Mouse (Mus musculus) small intestine, adult 2 months (tissue): Measurements from ENCODE around the gene Tada2a. TPM values are rescaled to one million over a fixed set of nuclear protein-coding genes. Genes with fewer than 3 reads are reported as not detected.

ENCODE experiments used
- H3K27ac ChIP-seq: fragments of 200-500 bp; 2 replicates; pipeline ENCODE4 v1.5.1; 2012; ENCODE audit warnings: low read depth, low read length, control low read depth, inconsistent platforms; ENCODE audit not compliant: insufficient read depth
- H3K27me3 ChIP-seq: fragments of 200-500 bp; 2 replicates; pipeline ENCODE4 v1.6.1; 2012; ENCODE audit warnings: mild to moderate bottlenecking, moderate library complexity, low read length, inconsistent platforms; ENCODE audit not compliant: control insufficient read depth, insufficient read depth
- H3K36me3 ChIP-seq: fragments of 200-500 bp; 2 replicates; pipeline ENCODE4 v1.6.1; 2012; ENCODE audit warnings: mild to moderate bottlenecking, low read length, control low read depth, inconsistent platforms; ENCODE audit not compliant: control insufficient read depth, insufficient read depth
- H3K4me1 ChIP-seq: fragments of 200-500 bp; 2 replicates; pipeline ENCODE4 v1.6.1; 2012; ENCODE audit warnings: low read length, inconsistent platforms, mixed read lengths; ENCODE audit not compliant: control insufficient read depth, insufficient read depth, insufficient read length
- H3K4me3 ChIP-seq: fragments of 200-500 bp; 2 replicates; pipeline ENCODE4 v1.5.1; 2012; ENCODE audit warnings: low read depth, mild to moderate bottlenecking, control low read depth, inconsistent platforms, low read length, moderate library complexity
- CTCF ChIP-seq: fragments of 200-500 bp; IDR thresholded peaks from 2 replicates; pipeline ENCODE4 v1.5.1; 2012; ENCODE audit warnings: low read depth, mild to moderate bottlenecking, control low read depth, inconsistent platforms, low read length, moderate library complexity, mixed read lengths; ENCODE audit not compliant: insufficient replicate concordance, insufficient read length; ENCODE audit errors: extremely low read depth
- POLR2A ChIP-seq: fragments of 200-500 bp; IDR thresholded peaks from 2 replicates; pipeline ENCODE4 v1.6.1; 2012; ENCODE audit warnings: low read depth, mild to moderate bottlenecking, control low read depth, inconsistent platforms, low read length, moderate library complexity
- WGBS: fragments of 180-500 bp; shearing (Covaris S2); methylation state at CpG from one replicate; pipeline ENCODE4 v1.1.7; 2018; 5-methylcytosine and 5-hydroxymethylcytosine counted together
- polyA plus RNA-seq: library from polyadenylated mRNA; depleted of rRNA; stranded (reverse); fragments of >200 nt; gene quantifications from 2 replicates; pipeline ENCODE4 v1.2.3, GENCODE M21; 2012

The Tada2a gene
- polyA plus RNA-seq, 1 experiment = 1.0 TPM

- Histone ChIP-seq H3K27me3 (no peaks in the 10 kb centered on the region), H3K4me1 (no peaks in the 10 kb centered on the region), H3K4me3 (no peak overlapping the region), H3K36me3 (no peaks in the 10 kb centered on the region), H3K27ac (no peak overlapping the region)
- TF ChIP-seq POLR2A = no peak
- no peak for TF ChIP-seq CTCF
- 77% methylated on average over 6 of the region's 6 CpGs for WGBS
Observed at GRCm38 (mm10) chr11:84060635-84061034, 68.8 kb downstream of the Tada2a start.

GRCm38 (mm10) chr11:84059784-84060183, 69.6 kb downstream of the Tada2a start:
- H3K4me3 ChIP-seq = no peak overlapping the region
- H3K27ac ChIP-seq = no peak overlapping the region
- H3K27me3 ChIP-seq = no peaks in the 10 kb centered on the region
- WGBS = 56% methylated on average over 2 of the region's 2 CpGs
- TF ChIP-seq CTCF (no peak), POLR2A (no peak)
- H3K36me3 ChIP-seq = no peaks in the 10 kb centered on the region
- H3K4me1 ChIP-seq = no peaks in the 10 kb centered on the region

- TF ChIP-seq POLR2A (no peak), CTCF (no peak)
- no peak overlapping the region for H3K27ac ChIP-seq
- H3K27me3 ChIP-seq = no peaks in the 10 kb centered on the region
- no peak overlapping the region for H3K4me3 ChIP-seq
- no peaks in the 10 kb centered on the region for H3K36me3 ChIP-seq
- 79% methylated on average over 2 of the region's 2 CpGs for WGBS
- no peaks in the 10 kb centered on the region; the same call in 1 of the 2 replicates for H3K4me1 ChIP-seq
Observed at GRCm38 (mm10) chr11:84057418-84057817, 72.0 kb downstream of the Tada2a start.

- H3K4me1 ChIP-seq = no peaks in the 10 kb centered on the region; the same call in 1 of the 2 replicates
- no peak overlapping the region for H3K27ac ChIP-seq
- H3K4me3 ChIP-seq = no peak overlapping the region
- TF ChIP-seq CTCF (no peak), POLR2A (no peak)
- 69% methylated on average over 10 of the region's 10 CpGs for WGBS
- H3K36me3 ChIP-seq = no peaks in the 10 kb centered on the region
- H3K27me3 ChIP-seq = no peaks in the 10 kb centered on the region
Observed at GRCm38 (mm10) chr11:84053524-84054163, 75.8 kb downstream of the Tada2a start.

GRCm38 (mm10) chr11:84053055-84053454, 76.3 kb downstream of the Tada2a start:
- Histone ChIP-seq H3K4me1 (no peaks in the 10 kb centered on the region; the same call in 1 of the 2 replicates), H3K27ac (no peak overlapping the region), H3K27me3 (no peaks in the 10 kb centered on the region), H3K4me3 (no peak overlapping the region), H3K36me3 (no peaks in the 10 kb centered on the region)
- TF ChIP-seq POLR2A (no peak), CTCF (no peak)
- WGBS = 73% methylated on average over 7 of the region's 7 CpGs

- Histone ChIP-seq H3K27me3 (no peaks in the 10 kb centered on the region), H3K4me3 (no peak overlapping the region), H3K36me3 (no peaks in the 10 kb centered on the region), H3K4me1 (no peaks in the 10 kb centered on the region; the same call in 1 of the 2 replicates), H3K27ac (no peak overlapping the region)
- 83% methylated on average over 10 of the region's 10 CpGs for WGBS
- TF ChIP-seq CTCF = no peak
Observed at GRCm38 (mm10) chr11:84048411-84048810, 81.0 kb downstream of the Tada2a start.

GRCm38 (mm10) chr11:84047270-84047669, 82.1 kb downstream of the Tada2a start:
- TF ChIP-seq CTCF (no peak), POLR2A (no peak)
- 25% methylated on average over 4 of the region's 4 CpGs for WGBS
- peaks cover 3% of the 10 kb centered on the region for H3K36me3 ChIP-seq
- H3K27ac ChIP-seq = no peak overlapping the region
- H3K27me3 ChIP-seq = no peaks in the 10 kb centered on the region
- no peaks in the 10 kb centered on the region; the same call in 1 of the 2 replicates for H3K4me1 ChIP-seq
- H3K4me3 ChIP-seq = no peak overlapping the region

- Histone ChIP-seq H3K27ac (no peak overlapping the region), H3K27me3 (no peaks in the 10 kb centered on the region), H3K4me1 (no peaks in the 10 kb centered on the region), H3K4me3 (no peak overlapping the region), H3K36me3 (peaks cover 18% of the 10 kb centered on the region)
- 15% methylated on average over 1 of the region's 1 CpGs for WGBS
- TF ChIP-seq POLR2A (no peak), CTCF (no peak)
Observed at GRCm38 (mm10) chr11:84044988-84045387, 84.4 kb downstream of the Tada2a start.
